Mouse (Mus musculus) MEL (cell line): ENCODE measurements around the gene Ddx4. TPM values are rescaled to one million over a fixed set of nuclear protein-coding genes. Genes with fewer than 3 reads are reported as not detected.
A peak's percentile ranks its signal among the peaks of the same experiment; 100 is the strongest.

ENCODE experiments used
- DNase-seq: peaks from one replicate; pipeline ENCODE4 v3.0.0; 2011; ENCODE audit warnings: low read depth, low spot score
- H3K27ac ChIP-seq: 2 replicates; pipeline ENCODE4 v1.5.1; 2012; ENCODE audit warnings: low read depth, mild to moderate bottlenecking, control low read depth, low read length, moderate library complexity; ENCODE audit not compliant: control insufficient read depth
- H3K27me3 ChIP-seq, 2 experiments: fragments of 150-350 bp in 1 of 2; sonication (generic) in 1 of 2; 2 replicates each; pipeline ENCODE4 v1.6.1; 2012; ENCODE audit warnings: low read length in 2 of 2, mild to moderate bottlenecking in 2 of 2, improper control_type of control experiment in 1 of 2, moderate library complexity in 1 of 2; ENCODE audit not compliant: insufficient read depth in 2 of 2, control insufficient read depth in 1 of 2
- H3K36me3 ChIP-seq, 2 experiments: 2 replicates each; pipeline ENCODE4 v1.6.1; 2012 to 2014; ENCODE audit warnings: low read length in 2 of 2, improper control_type of control experiment in 1 of 2, inconsistent platforms in 1 of 2, mild to moderate bottlenecking in 1 of 2; ENCODE audit not compliant: insufficient read depth in 2 of 2, control insufficient read depth in 1 of 2
- H3K4me1 ChIP-seq, 2 experiments: fragments of 150-350 bp in 1 of 2; sonication (generic) in 1 of 2; 2 replicates each; pipeline ENCODE4 v1.6.1; 2012; ENCODE audit warnings: low read length in 2 of 2, improper control_type of control experiment in 1 of 2, mild to moderate bottlenecking in 1 of 2; ENCODE audit not compliant: insufficient read depth in 2 of 2, control insufficient read depth in 1 of 2
- H3K4me3 ChIP-seq, 2 experiments: fragments of 150-350 bp in 1 of 2; sonication (generic) in 1 of 2; 2 replicates each; pipeline ENCODE4 v1.5.1; 2012; ENCODE audit warnings: low read depth in 2 of 2, low read length in 2 of 2, mild to moderate bottlenecking in 2 of 2, moderate library complexity in 2 of 2, control low read depth in 1 of 2, improper control_type of control experiment in 1 of 2; ENCODE audit not compliant: control insufficient read depth in 1 of 2, insufficient read depth in 1 of 2
- H3K79me2 ChIP-seq: 2 replicates; pipeline ENCODE4 v1.6.1; 2012; ENCODE audit warnings: mild to moderate bottlenecking, low read length, moderate library complexity; ENCODE audit not compliant: control insufficient read depth, poor library complexity, insufficient read depth
- H3K9ac ChIP-seq: 2 replicates; pipeline ENCODE4 v1.6.1; 2012; ENCODE audit warnings: low read depth, mild to moderate bottlenecking, control low read depth, low read length, moderate library complexity; ENCODE audit not compliant: control insufficient read depth, poor library complexity, severe bottlenecking
- H3K9me3 ChIP-seq: fragments of 150-350 bp; sonication (generic); replicated peaks from 2 replicates; pipeline ENCODE4 v1.6.1; 2012; ENCODE audit warnings: mild to moderate bottlenecking, low read length, improper control_type of control experiment, moderate library complexity; ENCODE audit not compliant: insufficient read depth
- ELF1 ChIP-seq: IDR thresholded peaks from 2 replicates; pipeline ENCODE4 v1.6.1; 2014; ENCODE audit warnings: low read depth, mild to moderate bottlenecking, inconsistent platforms, low read length, improper control_type of control experiment, moderate library complexity
- EP300 ChIP-seq, 2 experiments: IDR thresholded peaks; 2 replicates each; pipeline ENCODE4 v1.6.1; 2011; ENCODE audit warnings: improper control_type of control experiment in 2 of 2, low read length in 2 of 2, low read depth in 1 of 2, mild to moderate bottlenecking in 1 of 2
- ETS1 ChIP-seq: IDR thresholded peaks from 2 replicates; pipeline ENCODE4 v1.6.1; 2012; ENCODE audit warnings: low read depth, mild to moderate bottlenecking, inconsistent platforms, low read length, improper control_type of control experiment, moderate library complexity
- GABPA ChIP-seq: IDR thresholded peaks from 2 replicates; pipeline ENCODE4 v1.6.1; 2012; ENCODE audit warnings: low read depth, mild to moderate bottlenecking, inconsistent platforms, low read length, improper control_type of control experiment, moderate library complexity
- GATA1 ChIP-seq: IDR thresholded peaks from 2 replicates; pipeline ENCODE4 v1.6.1; 2011; ENCODE audit warnings: low read depth, low read length, improper control_type of control experiment
- HCFC1 ChIP-seq: IDR thresholded peaks from 2 replicates; pipeline ENCODE4 v1.6.1; 2012; ENCODE audit warnings: low read depth, mild to moderate bottlenecking, inconsistent platforms, low read length, improper control_type of control experiment, moderate library complexity
- JUND ChIP-seq: IDR thresholded peaks from 2 replicates; pipeline ENCODE4 v1.6.1; 2011; ENCODE audit warnings: low read depth, mild to moderate bottlenecking, improper control_type of control experiment, low read length
- KAT2A ChIP-seq: conservative IDR thresholded peaks from 2 replicates; pipeline ENCODE4 v1.6.1; 2012; ENCODE audit warnings: low read depth, low read length, improper control_type of control experiment, inconsistent platforms
- MAX ChIP-seq: IDR thresholded peaks from 2 replicates; pipeline ENCODE4 v1.6.1; 2011; ENCODE audit warnings: low read length, improper control_type of control experiment
- MEF2A ChIP-seq: IDR thresholded peaks from 2 replicates; pipeline ENCODE4 v1.6.1; 2014; ENCODE audit warnings: low read depth, mild to moderate bottlenecking, inconsistent platforms, low read length, improper control_type of control experiment; ENCODE audit not compliant: poor library complexity, insufficient replicate concordance, severe bottlenecking; ENCODE audit errors: extremely low read depth
- MXI1 ChIP-seq: IDR thresholded peaks from 2 replicates; pipeline ENCODE4 v1.6.1; 2011; ENCODE audit warnings: mild to moderate bottlenecking, low read depth, low read length, improper control_type of control experiment
- POLR2AphosphoS2 ChIP-seq: IDR thresholded peaks from 2 replicates; pipeline ENCODE4 v1.6.1; 2011; ENCODE audit warnings: low read length, improper control_type of control experiment
- RCOR1 ChIP-seq: IDR thresholded peaks from 2 replicates; pipeline ENCODE4 v1.6.1; 2012; ENCODE audit warnings: low read depth, mild to moderate bottlenecking, inconsistent platforms, low read length, improper control_type of control experiment
- SIN3A ChIP-seq: IDR thresholded peaks from 2 replicates; pipeline ENCODE4 v1.6.1; 2012; ENCODE audit warnings: low read length, improper control_type of control experiment, inconsistent platforms
- SMC3 ChIP-seq: IDR thresholded peaks from 2 replicates; pipeline ENCODE4 v1.6.1; 2011; ENCODE audit warnings: low read depth, low read length, improper control_type of control experiment
- TAL1 ChIP-seq: IDR thresholded peaks from 2 replicates; pipeline ENCODE4 v1.6.1; 2012; ENCODE audit warnings: mild to moderate bottlenecking, inconsistent platforms, low read length, moderate library complexity, mixed read lengths
- TCF12 ChIP-seq: IDR thresholded peaks from 2 replicates; pipeline ENCODE4 v1.6.1; 2014; ENCODE audit warnings: low read depth, mild to moderate bottlenecking, inconsistent platforms, low read length, improper control_type of control experiment, moderate library complexity
- ZC3H11A ChIP-seq: IDR thresholded peaks from 2 replicates; pipeline ENCODE4 v1.6.1; 2012; ENCODE audit warnings: low read depth, mild to moderate bottlenecking, inconsistent platforms, low read length, improper control_type of control experiment
- ZMIZ1 ChIP-seq: IDR thresholded peaks from 2 replicates; pipeline ENCODE4 v1.6.1; 2012; ENCODE audit warnings: low read depth, mild to moderate bottlenecking, inconsistent platforms, low read length, improper control_type of control experiment, moderate library complexity
- ZNF384 ChIP-seq: IDR thresholded peaks from 2 replicates; pipeline ENCODE4 v1.6.1; 2012; ENCODE audit warnings: low read depth, mild to moderate bottlenecking, inconsistent platforms, low read length, improper control_type of control experiment
- polyA plus RNA-seq, 2 experiments: library from polyadenylated mRNA; stranded (reverse) in 1 of 2; unstranded in 1 of 2; fragments of >175 nt in 1 of 2; fragments of >200 nt in 1 of 2; gene quantifications; 2 replicates each; pipeline versions ENCODE4 v1.2.1 to v1.2.4; 2012; ENCODE audit warnings: low replicate concordance in 2 of 2, low read depth in 1 of 2; ENCODE audit not compliant: insufficient read length in 2 of 2, insufficient read depth in 1 of 2, missing spikeins in 1 of 2
- total RNA-seq: library from RNA; depleted of rRNA; stranded (reverse); fragments of 300-350 nt; gene quantifications from 2 replicates; pipeline ENCODE4 v1.2.3, GENCODE M21; 2012

Ddx4 gene
- total and polyA plus RNA-seq, 3 experiments: 0.31 to 1.3 TPM; not detected in 1

DNA sequence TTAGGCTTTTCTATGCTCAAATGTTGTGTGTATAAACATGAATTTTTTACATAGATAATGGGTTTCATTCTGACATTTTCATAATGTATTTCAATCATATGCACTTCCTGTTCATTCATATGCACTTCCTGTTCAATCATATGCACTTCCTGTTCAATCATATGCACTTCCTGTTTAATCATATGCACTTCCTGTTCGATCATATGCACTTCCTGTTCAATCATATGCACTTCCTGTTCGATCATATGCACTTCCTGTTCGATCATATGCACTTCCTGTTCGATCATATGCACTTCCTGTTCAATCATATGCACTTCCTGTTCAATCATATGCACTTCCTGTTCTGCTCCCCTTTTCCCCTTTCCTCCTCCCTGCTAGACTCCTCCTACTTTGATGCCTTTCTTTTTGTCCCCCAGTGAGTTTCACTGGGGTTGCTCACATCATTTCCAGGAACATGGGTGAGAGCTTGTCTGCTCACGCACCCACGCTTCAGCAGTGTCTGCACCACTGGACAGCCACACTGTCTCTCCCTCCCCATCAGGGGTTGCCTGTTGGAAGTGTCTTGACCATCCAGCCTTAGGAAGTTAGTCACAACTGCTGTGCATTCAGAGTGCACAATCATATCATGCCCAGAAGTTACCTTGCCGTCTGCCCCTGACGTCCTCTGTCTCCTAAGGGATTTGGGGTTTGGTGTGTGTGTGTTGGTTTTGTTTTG lies 43.4 kb upstream of the Ddx4 start:
- Histone ChIP-seq H3K36me3 (peaks cover 4 to 9% of the 10 kb centered on the region in 2 experiments), H3K27me3 (no peaks in the 10 kb centered on the region), H3K27ac (no peak overlapping the region), H3K4me3 (no peak overlapping the region), H3K9me3 (no peaks in the 10 kb centered on the region), H3K9ac (no peak overlapping the region), H3K4me1 (peaks cover 0 to 4% of the 10 kb centered on the region in 2 experiments; a peak in 1 of 4 replicates), H3K79me2 (no peaks in the 10 kb centered on the region)
- TF ChIP-seq KAT2A (no peak), ZMIZ1 (no peak), TAL1 (no peak), HCFC1 (peak; percentile 23; the same call in 1 of the 2 replicates), ELF1 (peak; percentile 53; the same call in 1 of the 2 replicates), GATA1 (no peak)
- DNase-seq: peak; percentile 19

- Histone ChIP-seq H3K4me1 (peaks cover 0 to 4% of the 10 kb centered on the region in 2 experiments; a peak in 1 of 4 replicates), H3K79me2 (no peaks in the 10 kb centered on the region), H3K36me3 (peaks cover 4 to 8% of the 10 kb centered on the region in 2 experiments), H3K4me3 (no peak overlapping the region), H3K27me3 (no peaks in the 10 kb centered on the region), H3K27ac (no peak overlapping the region), H3K9me3 (no peaks in the 10 kb centered on the region), H3K9ac (no peak overlapping the region)
- TF ChIP-seq EP300 (IDR thresholded peaks at IDR 0.05; ENCODE audit: low read depth in 1 of 2, low read length in 2 of 2) (0 out of 4 replicates have a peak, but pooled peaks of 1 of the 2 experiments have one; percentile 8), MEF2A (peak; percentile 48; the same call in 1 of the 2 replicates), ZMIZ1 (no peak), GATA1 (0 out of 2 replicates have a peak, but pooled peaks have one; percentile 30), TCF12 (peak; percentile 57; the same call in 1 of the 2 replicates), ZNF384 (no peak)
- DNase-seq: no peak
Measured at GRCm38 (mm10) chr13:112692870-112693553, 40.7 kb upstream of the Ddx4 start.

- no peaks in the 10 kb centered on the region for H3K9me3 ChIP-seq
- no peaks in the 10 kb centered on the region for H3K79me2 ChIP-seq
- peak; percentile 54 for DNase-seq
- no peaks in the 10 kb centered on the region for H3K27me3 ChIP-seq
- TF ChIP-seq RCOR1 (peak; percentile 47), MAX (no peak), GABPA (no peak), GATA1 (peak; percentile 83), TCF12 (peak; percentile 69), SMC3 (no peak), ETS1 (peak; percentile 67), ZC3H11A (peak; percentile 4; the same call in 1 of the 2 replicates), MEF2A (0 out of 2 replicates have a peak, but pooled peaks have one; percentile 48), KAT2A (no peak), JUND (no peak), ZNF384 (peak; percentile 56; the same call in 1 of the 2 replicates), EP300 (IDR thresholded peaks at IDR 0.05; ENCODE audit: low read depth in 1 of 2, low read length in 2 of 2) (peak; percentile 69 to 71), HCFC1 (no peak), POLR2AphosphoS2 (no peak), MXI1 (peak; percentile 40; the same call in 1 of the 2 replicates), SIN3A (peak; percentile 39; the same call in 1 of the 2 replicates)
- peak overlapping the region; percentile 50; the same call in 1 of the 2 replicates for H3K27ac ChIP-seq
- peaks cover 6 to 9% of the 10 kb centered on the region in 2 experiments for H3K4me1 ChIP-seq
- H3K9ac ChIP-seq: no peak overlapping the region
- H3K4me3 ChIP-seq: no peak overlapping the region
- peaks cover 0 to 10% of the 10 kb centered on the region in 2 experiments for H3K36me3 ChIP-seq
Measured at GRCm38 (mm10) chr13:112686155-112686554, 33.9 kb upstream of the Ddx4 start.
